Mouse (Mus musculus) retina, postnatal 7 days (tissue): ENCODE data around the gene Sfmbt2.

Experiments used
- DNase-seq: peaks from one replicate; pipeline ENCODE4 v3.0.0-alpha.2; 2012; ENCODE audit warnings: low read depth, low spot score

Gene Sfmbt2

DNA sequence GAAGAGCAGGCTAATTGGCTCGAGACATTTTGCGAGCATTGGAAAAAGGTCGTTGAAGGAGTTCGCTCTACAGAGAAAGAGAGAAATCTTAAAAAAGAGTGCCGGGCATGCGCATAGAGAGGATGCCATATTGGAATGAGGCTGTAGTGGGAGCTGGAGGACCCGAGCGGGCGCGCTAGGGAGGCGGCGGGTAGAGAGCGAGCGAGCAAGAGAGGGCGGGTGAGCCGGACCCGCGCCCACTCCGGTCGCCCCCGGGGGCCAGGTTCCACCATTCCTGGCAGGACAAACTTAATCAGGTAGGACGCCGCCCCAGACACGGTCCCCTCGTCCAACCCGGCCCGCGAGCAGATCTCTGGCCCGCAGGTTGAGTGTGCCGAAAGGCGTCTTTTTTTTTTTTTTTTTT, 2.0 kb downstream of the Sfmbt2 start:
- DNase-seq, result peak; percentile 54

GRCm38 (mm10) chr2:10372776-10373507, 2.6 kb downstream of the Sfmbt2 start:
- no peak for DNase-seq

GRCm38 (mm10) chr2:10373508-10374206, 3.3 kb downstream of the Sfmbt2 start:
- DNase-seq, result no peak

DNA sequence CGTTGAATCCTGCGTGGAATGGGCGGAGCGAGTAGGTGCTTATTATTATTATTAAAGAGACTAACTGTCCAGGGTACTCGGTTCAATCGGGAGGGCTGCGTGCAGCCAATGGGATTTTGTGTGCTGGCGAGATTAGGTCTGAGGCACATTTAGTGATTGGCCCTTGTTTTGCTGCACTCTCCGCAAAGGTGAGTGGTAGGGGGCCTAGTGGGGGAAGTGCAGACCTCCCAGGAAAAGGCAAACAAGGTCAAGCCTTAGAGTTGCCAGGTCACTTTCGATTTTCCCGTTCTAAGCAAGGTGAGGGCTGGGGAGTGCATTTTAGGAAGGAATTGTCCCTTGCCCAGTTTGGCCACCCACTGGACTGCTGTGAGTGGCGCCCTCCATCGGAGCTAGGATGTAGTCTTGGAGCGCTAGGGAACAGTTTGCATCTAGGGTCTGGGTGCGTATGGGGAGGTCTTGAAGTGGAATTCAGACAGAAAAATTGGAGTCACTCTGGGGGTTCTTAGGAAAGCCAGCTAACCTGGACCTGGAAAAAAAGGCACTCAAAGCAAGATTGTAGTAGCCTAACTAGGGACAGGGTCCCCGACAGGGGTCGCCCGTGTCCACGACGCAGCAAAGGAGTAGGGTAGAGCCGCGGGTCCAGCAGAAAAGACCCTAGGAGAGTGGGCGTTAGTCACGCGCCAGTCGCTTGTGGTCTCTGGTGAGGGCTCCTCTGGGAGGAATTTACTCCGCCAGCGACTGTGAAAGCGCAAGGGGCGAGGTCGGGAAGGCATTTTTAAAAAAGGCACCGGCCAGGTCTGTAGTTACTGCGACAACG, 4.1 kb downstream of the Sfmbt2 start:
- DNase-seq, result no peak

GRCm38 (mm10) chr2:10375024-10375372, 4.7 kb downstream of the Sfmbt2 start:
- no peak for DNase-seq

- DNase-seq, result no peak
Measured at GRCm38 (mm10) chr2:10389988-10390387, 19.7 kb downstream of the Sfmbt2 start.

GRCm38 (mm10) chr2:10390791-10391190, 20.5 kb downstream of the Sfmbt2 start:
- DNase-seq, result no peak

GRCm38 (mm10) chr2:10395143-10395542, 24.8 kb downstream of the Sfmbt2 start:
- DNase-seq, result no peak

DNA sequence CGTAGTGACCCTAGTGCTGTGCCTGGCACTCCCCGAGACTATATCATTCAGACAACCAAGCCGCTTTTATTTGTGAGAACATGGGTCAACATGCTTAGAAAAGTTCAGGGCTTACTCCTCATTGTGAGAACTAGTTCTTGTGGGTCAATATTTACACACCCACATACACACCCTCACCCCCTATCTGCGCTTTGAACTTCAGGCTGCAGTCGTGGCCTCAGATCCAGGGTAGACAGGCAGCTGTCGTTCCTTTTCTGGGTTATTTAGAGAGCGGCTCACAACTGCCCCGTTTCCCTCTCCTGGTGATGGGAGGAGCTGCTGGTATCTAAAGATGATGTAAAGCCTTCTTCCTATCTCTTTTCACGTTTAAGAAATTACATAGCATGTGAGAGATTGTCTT, 27.5 kb downstream of the Sfmbt2 start:
- no peak for DNase-seq

DNA sequence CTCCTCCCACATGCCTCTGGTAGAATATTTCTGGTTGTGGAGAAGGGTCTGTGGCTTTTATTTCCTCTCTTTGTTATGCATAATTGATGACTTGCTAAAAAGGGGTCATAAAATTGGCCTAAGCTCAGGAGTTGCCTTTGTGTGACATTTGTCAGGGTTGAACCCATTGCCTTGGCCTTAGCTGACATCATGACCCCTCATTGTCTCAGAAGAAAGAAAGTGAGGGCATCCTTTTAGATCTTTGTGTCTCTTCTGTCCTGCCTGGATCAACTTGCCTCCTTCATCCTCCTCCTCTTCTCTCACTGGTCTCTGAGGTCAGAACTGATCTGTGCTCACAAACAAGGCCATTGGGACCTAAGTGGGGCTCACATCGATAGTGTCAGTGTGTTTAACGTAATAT, 35.8 kb downstream of the Sfmbt2 start:
- no peak for DNase-seq

GRCm38 (mm10) chr2:10409422-10409821, 39.1 kb downstream of the Sfmbt2 start:
- DNase-seq, result no peak

DNA sequence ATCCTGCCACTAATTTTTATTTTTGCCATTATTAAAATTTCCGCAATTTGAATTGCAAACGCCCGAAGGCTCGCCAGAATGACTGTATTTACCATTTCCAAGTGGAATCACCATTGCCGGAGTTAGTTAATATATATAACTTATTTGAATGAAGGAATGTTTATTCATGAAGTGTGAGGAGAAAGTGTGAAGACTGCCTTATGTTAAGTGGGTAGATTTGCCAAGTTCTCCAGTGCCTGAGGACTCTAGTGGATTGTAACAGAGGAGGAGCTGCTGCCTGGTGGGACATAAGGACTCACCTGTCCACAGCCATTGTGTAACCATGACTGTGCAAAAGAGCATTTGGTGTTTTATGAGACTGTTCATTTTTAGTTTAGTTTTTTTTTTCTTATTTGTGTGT, 39.8 kb downstream of the Sfmbt2 start:
- no peak for DNase-seq

GRCm38 (mm10) chr2:10420944-10421420, 50.7 kb downstream of the Sfmbt2 start:
- no peak for DNase-seq

GRCm38 (mm10) chr2:10437290-10437689, 67.0 kb downstream of the Sfmbt2 start:
- no peak for DNase-seq

DNA sequence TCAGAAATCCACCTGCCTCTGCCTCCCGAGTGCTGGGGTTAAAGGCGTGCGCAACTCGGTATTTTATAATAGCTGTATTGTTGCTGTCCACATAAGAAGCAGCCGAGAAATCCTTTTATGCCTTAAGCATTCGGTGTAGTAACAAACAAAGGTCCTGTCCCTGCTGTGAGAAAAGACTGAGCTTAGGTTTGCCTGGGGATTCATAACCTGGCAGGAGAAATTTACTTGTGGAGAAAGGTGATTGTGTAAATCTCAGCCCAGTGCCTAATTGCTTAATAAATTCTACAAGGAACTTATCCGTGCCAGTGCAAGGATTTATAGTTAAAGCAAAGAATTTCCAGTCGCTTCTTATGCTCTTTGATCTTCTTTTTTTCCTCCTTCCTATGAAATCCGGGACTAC, 71.5 kb downstream of the Sfmbt2 start:
- no peak for DNase-seq

- DNase-seq, result no peak
Measured at GRCm38 (mm10) chr2:10453577-10453976, 83.3 kb downstream of the Sfmbt2 start.

GRCm38 (mm10) chr2:10458309-10458708, 88.0 kb downstream of the Sfmbt2 start:
- DNase-seq, result no peak

DNA sequence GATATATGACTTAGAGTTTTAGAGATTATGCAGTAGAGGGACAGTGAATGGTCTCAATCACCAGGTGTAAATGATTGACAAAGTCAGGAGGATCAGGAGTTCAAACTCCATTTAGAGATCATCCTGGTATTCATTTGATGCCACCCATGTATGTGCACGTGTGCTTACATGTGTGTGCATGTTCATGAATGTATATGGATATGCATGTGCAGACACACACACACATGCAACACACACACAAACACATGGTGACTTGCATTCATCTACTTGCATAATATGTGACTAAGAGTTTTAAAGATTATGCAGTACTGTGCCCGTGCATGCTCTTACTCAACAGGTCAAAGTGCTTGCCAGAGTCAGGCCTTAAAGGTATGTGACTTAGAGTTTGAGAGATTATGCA, 146.2 kb downstream of the Sfmbt2 start:
- no peak for DNase-seq

DNA sequence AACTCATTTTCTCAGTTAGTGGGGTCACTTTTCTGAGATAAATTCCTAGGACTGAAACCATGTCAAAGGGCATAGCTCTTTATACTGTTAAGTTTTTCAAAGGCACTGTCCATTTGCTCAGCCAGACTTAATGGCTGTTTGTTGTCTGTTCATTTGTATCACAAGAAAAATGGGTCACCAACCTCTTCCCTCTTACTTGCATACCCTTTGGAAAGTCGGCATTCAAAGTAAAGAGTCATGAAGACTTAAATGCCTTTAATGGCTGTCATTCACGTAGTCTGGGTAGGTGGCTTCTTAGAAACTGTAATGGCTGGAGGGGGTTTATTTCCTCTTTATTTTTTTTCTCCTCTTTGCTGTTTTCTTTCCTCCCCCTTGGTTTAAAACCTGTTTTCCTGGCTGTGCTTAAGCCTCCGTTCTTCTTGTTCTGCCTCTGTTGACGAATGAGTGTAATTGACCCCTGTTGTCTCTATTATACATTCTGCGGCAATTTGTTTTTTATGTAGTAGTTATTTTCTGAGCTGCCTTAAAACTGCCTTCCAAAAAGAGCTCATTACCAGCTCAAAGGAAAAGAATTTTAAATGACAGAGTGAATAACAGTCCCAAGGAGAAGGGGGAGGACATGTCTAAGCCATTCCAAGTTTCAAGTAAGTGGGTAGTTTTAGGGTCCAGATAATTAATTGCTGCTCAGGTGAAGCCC, 151.6 kb downstream of the Sfmbt2 start:
- no peak for DNase-seq

- DNase-seq, result no peak
Measured at GRCm38 (mm10) chr2:10525622-10526021, 155.3 kb downstream of the Sfmbt2 start.

- DNase-seq, result no peak
Measured at GRCm38 (mm10) chr2:10541762-10542161, 171.5 kb downstream of the Sfmbt2 start.

- no peak for DNase-seq
Measured at GRCm38 (mm10) chr2:10542388-10542787, 172.1 kb downstream of the Sfmbt2 start.
